Mouse (Mus musculus): ENCODE results near the gene Creb5. TPM values are rescaled to one million over a fixed set of nuclear protein-coding genes. Genes with fewer than 3 reads are reported as not detected.

The Creb5 gene
- polyA plus RNA-seq, 1 experiment from 2014 or later, result 4.1 TPM

DNA sequence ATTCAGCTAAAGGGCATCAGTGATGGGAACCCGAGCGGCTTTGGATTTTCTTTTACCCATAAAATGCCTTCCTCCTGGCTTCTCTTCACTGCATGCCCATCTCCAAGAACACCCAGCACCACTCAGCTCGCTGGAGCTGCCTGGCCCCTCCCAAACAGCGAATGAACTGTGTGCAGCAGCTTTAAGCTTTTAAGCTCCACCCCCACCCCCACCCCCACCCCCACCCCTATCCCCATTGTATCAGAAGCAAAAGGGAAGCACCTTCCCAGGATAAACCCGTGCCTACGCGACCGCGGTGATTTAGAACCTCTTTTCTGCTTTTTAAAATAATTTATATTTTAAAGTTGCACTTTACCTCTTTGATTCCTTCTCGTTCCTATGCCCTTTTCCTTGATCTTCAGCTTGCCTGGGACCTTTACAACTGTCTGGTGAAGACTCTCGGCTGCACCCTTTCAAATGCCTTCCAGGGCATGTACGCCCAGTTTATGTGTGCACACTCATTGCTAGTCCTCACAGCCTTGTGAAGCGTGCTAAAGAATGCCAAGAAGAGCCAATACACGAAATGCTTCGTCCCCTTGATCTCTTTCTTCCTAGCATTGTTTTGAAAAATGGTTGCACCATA, 411.2 kb downstream of the Creb5 start:
- peak overlapping the region; percentile 31 for H3K4me2 ChIP-seq
- H3K9ac ChIP-seq (ENCODE audit: low read length), result peak overlapping the region; percentile 49; the same call in 1 of the 2 replicates
- H3K27me3 ChIP-seq (ENCODE audit: control insufficient read depth, insufficient read depth, low read length), result no peaks in the 10 kb centered on the region
- H3K4me3 ChIP-seq (ENCODE audit: low read depth, low read length), result peak overlapping the region; percentile 4
- ATAC-seq (ENCODE audit: low FRiP score) (peak; percentile 97), DNase-seq (ENCODE audit: low spot score, missing footprints) (peak; percentile 92)
- 4% methylated on average over 15 of the region's 15 CpGs for WGBS
- no peaks in the 10 kb centered on the region for H3K36me3 ChIP-seq (ENCODE audit: control insufficient read depth, insufficient read depth, low read length)
- no peak overlapping the region for H3K27ac ChIP-seq (ENCODE audit: low read depth, low read length)
- peaks cover 8% of the 10 kb centered on the region; the same call in 1 of the 2 replicates for H3K4me1 ChIP-seq (ENCODE audit: control insufficient read depth, insufficient read depth, low read length)
- no peaks in the 10 kb centered on the region for H3K9me3 ChIP-seq (ENCODE audit: control insufficient read depth, low read length)

DNA sequence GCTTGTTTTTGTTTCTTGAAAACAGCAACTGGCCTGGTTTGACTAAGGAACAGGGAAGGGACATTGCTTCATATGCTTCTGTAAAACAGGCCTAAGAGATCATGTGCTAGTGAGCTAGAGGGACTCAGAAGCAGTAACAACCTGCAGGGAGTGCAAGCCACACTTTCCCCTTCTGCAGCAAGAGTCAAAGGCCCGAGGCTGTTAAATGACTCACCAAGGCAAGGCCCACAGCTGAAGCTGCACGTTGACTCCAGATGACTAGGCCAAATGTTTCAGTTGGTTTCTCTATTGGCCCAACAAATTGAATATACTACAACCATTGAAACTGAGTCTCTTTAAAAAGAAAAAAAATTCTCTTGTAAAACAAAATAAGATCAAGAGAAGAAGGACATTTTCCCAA, 417.4 kb downstream of the Creb5 start:
- Histone ChIP-seq H3K4me2 (no peak overlapping the region), H3K36me3 (ENCODE audit: control insufficient read depth, insufficient read depth, low read length) (no peaks in the 10 kb centered on the region), H3K4me1 (ENCODE audit: control insufficient read depth, insufficient read depth, low read length) (no peaks in the 10 kb centered on the region), H3K27me3 (ENCODE audit: control insufficient read depth, insufficient read depth, low read length) (no peaks in the 10 kb centered on the region), H3K27ac (ENCODE audit: low read depth, low read length) (no peak overlapping the region), H3K9ac (ENCODE audit: low read length) (no peak overlapping the region), H3K9me3 (ENCODE audit: control insufficient read depth, low read length) (no peaks in the 10 kb centered on the region), H3K4me3 (ENCODE audit: low read depth, low read length) (no peak overlapping the region)
- peak; percentile 78 for DNase-seq (ENCODE audit: low spot score, missing footprints)
- ATAC-seq (ENCODE audit: low FRiP score), result no peak
- 49% methylated on average over 2 of the region's 2 CpGs for WGBS

DNA sequence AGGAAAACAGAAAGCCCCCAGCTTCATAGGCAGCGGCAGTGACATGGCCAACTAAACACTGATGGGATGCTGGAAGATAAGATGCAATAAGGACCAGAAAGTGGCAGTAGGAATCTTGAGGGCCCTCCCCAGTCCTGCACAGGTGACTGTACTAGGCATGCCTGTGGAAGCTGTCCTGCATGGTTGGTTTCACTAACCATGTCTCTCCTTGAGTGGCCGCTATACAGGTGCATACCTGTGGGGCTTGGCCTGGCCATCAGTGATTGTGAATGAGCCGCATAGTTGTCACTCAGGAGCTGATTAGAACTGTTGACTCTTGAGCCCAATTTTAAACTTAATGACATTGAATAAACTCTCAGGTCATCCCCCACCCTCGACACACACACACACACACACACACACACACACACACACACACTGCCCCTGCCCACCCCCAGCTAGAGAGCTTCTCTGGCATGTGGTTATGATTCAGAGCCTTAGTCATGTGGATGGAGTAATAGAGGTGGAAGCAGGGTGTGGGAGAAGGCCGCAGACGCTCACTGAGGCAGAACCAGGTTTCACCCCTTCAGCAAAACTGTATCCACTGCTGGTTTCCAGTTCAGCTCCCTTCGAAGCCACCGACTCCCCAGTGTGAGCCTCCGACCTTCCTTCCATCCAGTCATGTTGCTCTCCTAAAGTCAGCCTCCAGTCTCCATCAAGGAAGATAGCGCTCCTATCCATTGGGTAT, 419.7 kb downstream of the Creb5 start:
- DNase-seq (ENCODE audit: low spot score, missing footprints) (peak; percentile 33), ATAC-seq (ENCODE audit: low FRiP score) (no peak)
- H3K9me3 ChIP-seq (ENCODE audit: control insufficient read depth, low read length), result no peaks in the 10 kb centered on the region
- H3K4me2 ChIP-seq, result no peak overlapping the region
- no peaks in the 10 kb centered on the region for H3K36me3 ChIP-seq (ENCODE audit: control insufficient read depth, insufficient read depth, low read length)
- no peak overlapping the region for H3K27ac ChIP-seq (ENCODE audit: low read depth, low read length)
- no peak overlapping the region for H3K9ac ChIP-seq (ENCODE audit: low read length)
- no peak overlapping the region for H3K4me3 ChIP-seq (ENCODE audit: low read depth, low read length)
- no peaks in the 10 kb centered on the region for H3K27me3 ChIP-seq (ENCODE audit: control insufficient read depth, insufficient read depth, low read length)
- H3K4me1 ChIP-seq (ENCODE audit: control insufficient read depth, insufficient read depth, low read length), result no peaks in the 10 kb centered on the region
- WGBS, result 91% methylated on average over 10 of the region's 10 CpGs

DNA sequence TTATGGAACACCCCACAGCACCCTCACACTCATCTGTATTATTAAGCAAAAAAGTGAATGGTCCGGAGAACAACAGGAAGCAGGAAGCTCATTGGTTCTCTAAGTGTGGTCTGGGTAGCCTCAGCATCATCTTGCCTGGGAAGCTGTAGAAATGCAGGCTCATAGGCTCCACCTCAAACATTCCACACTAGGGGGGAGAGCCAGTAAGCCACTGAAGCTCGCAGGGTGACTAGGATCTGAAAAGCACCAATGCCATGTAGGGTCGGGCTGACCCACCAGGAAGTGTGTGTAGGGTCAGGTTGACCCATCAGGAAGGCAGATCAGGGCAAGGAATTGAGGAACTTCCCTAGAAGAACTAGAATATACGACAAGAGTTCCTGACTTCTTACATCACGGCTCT, 420.7 kb downstream of the Creb5 start:
- no peaks in the 10 kb centered on the region for H3K9me3 ChIP-seq (ENCODE audit: control insufficient read depth, low read length)
- no peak overlapping the region for H3K27ac ChIP-seq (ENCODE audit: low read depth, low read length)
- H3K4me3 ChIP-seq (ENCODE audit: low read depth, low read length), result no peak overlapping the region
- DNase-seq (ENCODE audit: low spot score, missing footprints) (peak; percentile 84), ATAC-seq (ENCODE audit: low FRiP score) (no peak)
- no peaks in the 10 kb centered on the region for H3K4me1 ChIP-seq (ENCODE audit: control insufficient read depth, insufficient read depth, low read length)
- 69% methylated on average over 5 of the region's 5 CpGs for WGBS
- no peak overlapping the region for H3K4me2 ChIP-seq
- no peaks in the 10 kb centered on the region for H3K27me3 ChIP-seq (ENCODE audit: control insufficient read depth, insufficient read depth, low read length)
- no peaks in the 10 kb centered on the region for H3K36me3 ChIP-seq (ENCODE audit: control insufficient read depth, insufficient read depth, low read length)
- H3K9ac ChIP-seq (ENCODE audit: low read length), result no peak overlapping the region

DNA sequence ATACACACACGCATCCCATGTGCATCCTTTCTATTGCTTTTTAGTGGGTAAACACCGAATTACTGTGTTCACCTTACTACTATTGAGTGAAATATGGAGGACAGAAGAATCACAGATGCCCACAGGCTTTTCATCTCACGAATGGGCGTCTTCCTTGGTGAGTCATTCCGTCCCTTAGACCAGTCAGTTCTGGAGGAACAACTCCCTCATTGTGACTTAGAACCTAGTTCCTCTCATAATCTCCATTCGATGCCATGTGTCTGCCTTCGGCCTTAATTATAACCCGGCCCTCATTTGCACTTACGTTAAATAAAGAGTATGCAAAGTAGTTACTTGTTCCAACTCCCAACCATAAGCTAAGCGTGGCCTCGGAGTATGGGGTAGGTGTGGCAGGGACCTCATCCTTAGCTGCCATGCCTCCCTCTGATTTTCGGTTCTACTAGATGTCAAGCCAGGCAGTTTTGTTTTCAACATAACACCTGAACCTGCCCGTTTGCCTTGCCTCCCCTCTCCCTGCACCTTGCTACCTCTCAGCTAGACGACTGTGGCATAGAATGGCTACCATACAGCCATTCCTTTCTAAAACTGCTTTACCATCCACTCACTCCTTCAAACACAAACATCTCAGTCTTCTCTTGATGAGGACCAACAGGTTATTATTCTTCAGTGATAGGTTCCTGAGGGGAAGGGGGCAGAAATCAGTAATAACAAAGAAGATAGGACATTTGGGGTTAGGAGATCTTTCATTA, 422.8 kb downstream of the Creb5 start:
- no peak for DNase-seq (ENCODE audit: low spot score, missing footprints)
- Histone ChIP-seq H3K4me2 (no peak overlapping the region), H3K4me3 (ENCODE audit: low read depth, low read length) (no peak overlapping the region), H3K36me3 (ENCODE audit: control insufficient read depth, insufficient read depth, low read length) (no peaks in the 10 kb centered on the region), H3K27ac (ENCODE audit: low read depth, low read length) (no peak overlapping the region), H3K27me3 (ENCODE audit: control insufficient read depth, insufficient read depth, low read length) (no peaks in the 10 kb centered on the region), H3K9ac (ENCODE audit: low read length) (no peak overlapping the region), H3K4me1 (ENCODE audit: control insufficient read depth, insufficient read depth, low read length) (no peaks in the 10 kb centered on the region), H3K9me3 (ENCODE audit: control insufficient read depth, low read length) (no peaks in the 10 kb centered on the region)
- ATAC-seq (ENCODE audit: low FRiP score), result no peak
- 93% methylated on average over 14 of the region's 14 CpGs for WGBS

DNA sequence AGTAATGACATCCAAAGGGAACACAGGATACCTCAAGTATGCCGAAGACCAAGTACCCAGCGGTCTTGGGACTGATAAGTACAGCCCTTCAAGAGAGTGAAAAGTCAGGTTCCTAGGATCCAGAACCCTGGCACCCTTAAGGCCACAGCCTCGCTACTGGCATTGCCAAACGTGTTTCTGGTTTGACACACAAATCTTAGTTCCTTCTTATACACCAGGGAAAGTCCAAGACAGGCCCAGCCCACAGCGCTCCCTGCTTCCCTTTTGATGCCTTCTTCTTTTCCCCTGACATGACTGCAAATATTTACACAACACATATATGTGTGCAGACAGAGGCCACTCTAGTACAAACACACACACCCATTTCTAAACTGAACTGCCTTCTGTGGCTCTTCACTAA, 423.5 kb downstream of the Creb5 start:
- no peak overlapping the region for H3K9ac ChIP-seq (ENCODE audit: low read length)
- H3K9me3 ChIP-seq (ENCODE audit: control insufficient read depth, low read length), result no peaks in the 10 kb centered on the region
- DNase-seq (ENCODE audit: low spot score, missing footprints) (peak; percentile 64), ATAC-seq (ENCODE audit: low FRiP score) (no peak)
- WGBS, result 86% methylated on average over 5 of the region's 5 CpGs
- no peak overlapping the region for H3K4me2 ChIP-seq
- H3K36me3 ChIP-seq (ENCODE audit: control insufficient read depth, insufficient read depth, low read length), result no peaks in the 10 kb centered on the region
- H3K27me3 ChIP-seq (ENCODE audit: control insufficient read depth, insufficient read depth, low read length), result no peaks in the 10 kb centered on the region
- no peaks in the 10 kb centered on the region for H3K4me1 ChIP-seq (ENCODE audit: control insufficient read depth, insufficient read depth, low read length)
- H3K4me3 ChIP-seq (ENCODE audit: low read depth, low read length), result no peak overlapping the region
- no peak overlapping the region for H3K27ac ChIP-seq (ENCODE audit: low read depth, low read length)

DNA sequence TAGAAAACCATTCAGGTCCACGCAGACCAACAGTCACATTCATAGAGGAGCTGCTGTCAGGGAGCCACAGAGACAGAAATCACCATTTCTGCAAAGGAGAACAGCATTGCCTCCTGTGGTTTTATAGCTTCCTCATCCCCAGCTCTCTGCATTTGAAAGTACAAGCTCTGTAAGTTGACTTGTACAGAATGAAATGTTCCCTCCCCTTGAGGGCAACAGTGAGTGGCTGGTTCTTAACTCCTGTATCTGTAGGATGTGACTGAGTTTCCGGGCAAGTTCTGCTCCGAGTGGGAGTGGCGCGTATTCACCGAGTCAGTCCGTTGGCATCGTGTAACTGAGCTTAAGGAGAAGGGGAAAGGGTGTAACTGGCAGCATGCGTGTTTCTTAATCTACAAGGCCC, 426.1 kb downstream of the Creb5 start:
- Histone ChIP-seq H3K27ac (ENCODE audit: low read depth, low read length) (no peak overlapping the region), H3K9me3 (ENCODE audit: control insufficient read depth, low read length) (no peaks in the 10 kb centered on the region), H3K36me3 (ENCODE audit: control insufficient read depth, insufficient read depth, low read length) (no peaks in the 10 kb centered on the region), H3K9ac (ENCODE audit: low read length) (no peak overlapping the region), H3K4me2 (no peak overlapping the region), H3K4me1 (ENCODE audit: control insufficient read depth, insufficient read depth, low read length) (no peaks in the 10 kb centered on the region), H3K4me3 (ENCODE audit: low read depth, low read length) (no peak overlapping the region), H3K27me3 (ENCODE audit: control insufficient read depth, insufficient read depth, low read length) (no peaks in the 10 kb centered on the region)
- ATAC-seq (ENCODE audit: low FRiP score), result no peak
- DNase-seq (ENCODE audit: low spot score, missing footprints), result no peak
- 83% methylated on average over 9 of the region's 9 CpGs for WGBS

DNA sequence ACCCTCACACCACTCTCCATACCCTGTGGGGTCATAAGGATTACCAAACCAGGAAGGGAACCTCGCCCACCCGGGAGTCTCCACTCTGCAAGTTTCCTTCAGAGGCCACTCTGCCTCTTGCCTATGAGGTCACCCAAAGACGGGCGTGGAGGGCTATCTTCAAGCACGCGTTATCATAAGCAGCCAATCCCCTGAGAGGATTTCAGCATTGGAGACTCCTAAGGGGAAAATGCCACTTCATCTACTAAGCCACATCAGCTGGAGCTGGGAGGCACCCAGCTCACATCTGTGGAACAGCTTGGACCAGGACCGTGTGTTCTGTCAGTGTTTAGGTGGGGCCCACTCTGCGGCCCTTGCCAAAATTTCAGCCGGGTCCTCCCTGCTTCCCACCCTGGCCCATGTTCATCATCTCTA, 427.8 kb downstream of the Creb5 start:
- no peak overlapping the region for H3K4me2 ChIP-seq
- WGBS, result 93% methylated on average over 9 of the region's 9 CpGs
- no peaks in the 10 kb centered on the region for H3K27me3 ChIP-seq (ENCODE audit: control insufficient read depth, insufficient read depth, low read length)
- H3K4me1 ChIP-seq (ENCODE audit: control insufficient read depth, insufficient read depth, low read length), result no peaks in the 10 kb centered on the region
- no peak overlapping the region for H3K27ac ChIP-seq (ENCODE audit: low read depth, low read length)
- ATAC-seq (ENCODE audit: low FRiP score) (no peak), DNase-seq (ENCODE audit: low spot score, missing footprints) (peak; percentile 26)
- H3K9ac ChIP-seq (ENCODE audit: low read length), result no peak overlapping the region
- no peaks in the 10 kb centered on the region for H3K36me3 ChIP-seq (ENCODE audit: control insufficient read depth, insufficient read depth, low read length)
- H3K4me3 ChIP-seq (ENCODE audit: low read depth, low read length), result no peak overlapping the region
- no peaks in the 10 kb centered on the region for H3K9me3 ChIP-seq (ENCODE audit: control insufficient read depth, low read length)

DNA sequence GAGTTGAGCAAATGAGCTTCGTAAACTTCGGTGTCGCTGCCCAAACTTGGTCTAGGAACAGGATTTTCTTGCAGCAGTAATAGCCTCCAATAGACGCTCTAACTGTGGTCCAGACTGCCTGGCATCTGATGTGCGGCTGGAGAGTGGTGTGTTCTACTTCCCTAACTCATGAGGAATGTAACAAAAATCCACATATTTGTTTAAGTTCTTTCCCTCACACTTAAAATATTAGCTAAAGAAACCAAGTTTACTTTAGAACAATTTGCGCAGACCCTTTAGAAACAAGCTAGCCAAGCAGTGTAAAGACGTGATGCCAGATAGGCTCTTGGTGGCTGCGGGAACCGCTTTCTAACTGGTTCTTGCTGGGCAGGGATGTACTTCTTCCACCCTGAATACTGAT, 428.9 kb downstream of the Creb5 start:
- Histone ChIP-seq H3K9me3 (ENCODE audit: control insufficient read depth, low read length) (no peaks in the 10 kb centered on the region), H3K36me3 (ENCODE audit: control insufficient read depth, insufficient read depth, low read length) (no peaks in the 10 kb centered on the region), H3K4me1 (ENCODE audit: control insufficient read depth, insufficient read depth, low read length) (no peaks in the 10 kb centered on the region), H3K9ac (ENCODE audit: low read length) (no peak overlapping the region), H3K27ac (ENCODE audit: low read depth, low read length) (no peak overlapping the region), H3K27me3 (ENCODE audit: control insufficient read depth, insufficient read depth, low read length) (no peaks in the 10 kb centered on the region), H3K4me3 (ENCODE audit: low read depth, low read length) (no peak overlapping the region), H3K4me2 (no peak overlapping the region)
- no peak for ATAC-seq (ENCODE audit: low FRiP score)
- 95% methylated on average over 9 of the region's 9 CpGs for WGBS
- peak; percentile 69 for DNase-seq (ENCODE audit: low spot score, missing footprints)
